Mouse (Mus musculus): Measurements from ENCODE around the gene Slc35c1. TPM values are rescaled to one million over a fixed set of nuclear protein-coding genes. Genes with fewer than 3 reads are reported as not detected.
"Not testable (repeated sequence)": the region's sequence is repeated elsewhere in the genome, so short reads cannot be mapped to it uniquely, and the experiment has no call there.

Slc35c1 gene
- total RNA-seq, 4 experiments from 2014 or later = 4.9 to 5.8 (median 5.4) TPM

DNA sequence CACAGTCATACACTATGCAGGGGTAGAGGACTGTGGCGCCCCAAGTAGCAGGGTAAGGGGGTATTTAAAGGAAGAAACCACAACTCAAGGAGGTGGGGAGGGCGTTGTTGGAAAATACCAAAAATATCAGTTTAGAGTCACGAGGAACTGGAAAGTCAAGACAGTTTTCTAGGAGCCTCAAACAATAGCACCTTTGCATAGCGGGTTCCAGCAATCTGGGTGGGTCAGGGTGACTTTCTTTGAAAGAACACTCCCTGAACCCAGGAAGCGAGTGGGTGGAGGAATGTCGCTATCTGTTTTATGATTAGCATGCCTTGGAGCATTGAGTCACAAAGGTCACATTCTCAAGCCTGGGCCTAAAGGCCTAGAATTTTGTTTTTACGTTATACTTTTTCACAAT, 16.2 kb upstream of the Slc35c1 start:
- not testable (repeated sequence) for DNase-seq (ENCODE audit: low spot score in 2 of 2)

DNA sequence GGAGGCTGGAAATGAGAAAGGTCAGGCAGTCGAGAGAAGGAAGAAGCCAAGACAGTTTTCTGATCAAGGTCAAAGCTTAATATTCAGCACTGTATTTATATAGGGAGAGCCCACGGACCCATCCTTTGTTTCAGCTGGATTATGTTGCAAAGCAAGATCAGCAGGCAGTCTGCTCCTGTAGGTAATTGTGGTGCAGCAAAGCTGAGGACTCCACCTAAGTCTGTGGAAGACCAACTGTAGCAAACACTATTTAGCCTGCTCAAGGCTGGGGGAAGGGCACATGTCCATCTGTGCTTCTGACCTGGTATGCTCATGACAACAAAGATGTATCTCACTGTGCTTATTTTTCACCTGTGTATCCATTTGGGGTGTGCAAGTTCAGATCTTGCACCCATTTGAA, 15.4 kb upstream of the Slc35c1 start:
- DNase-seq (ENCODE audit: low spot score in 2 of 2) = no peak

DNA sequence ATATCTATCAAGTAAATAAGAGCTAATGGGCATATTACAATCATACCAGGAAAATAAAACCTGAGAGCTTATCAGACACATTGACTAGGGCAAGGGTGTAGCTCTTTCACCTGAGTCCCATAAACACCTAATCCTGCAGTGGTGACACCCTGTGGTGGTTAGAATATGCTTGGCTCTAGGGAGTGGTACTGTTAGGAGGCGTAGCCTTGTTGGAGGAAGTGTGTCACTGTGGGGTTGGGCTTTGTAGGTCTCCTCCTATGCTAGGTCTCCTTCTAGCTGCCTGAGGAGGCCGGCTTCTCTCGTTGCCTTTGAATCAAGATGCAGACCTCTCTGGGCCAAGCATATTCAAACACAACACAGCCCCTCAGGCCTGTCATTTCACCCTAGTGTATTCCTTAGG, 14.6 kb upstream of the Slc35c1 start:
- no peak for DNase-seq (ENCODE audit: low spot score in 2 of 2)

DNA sequence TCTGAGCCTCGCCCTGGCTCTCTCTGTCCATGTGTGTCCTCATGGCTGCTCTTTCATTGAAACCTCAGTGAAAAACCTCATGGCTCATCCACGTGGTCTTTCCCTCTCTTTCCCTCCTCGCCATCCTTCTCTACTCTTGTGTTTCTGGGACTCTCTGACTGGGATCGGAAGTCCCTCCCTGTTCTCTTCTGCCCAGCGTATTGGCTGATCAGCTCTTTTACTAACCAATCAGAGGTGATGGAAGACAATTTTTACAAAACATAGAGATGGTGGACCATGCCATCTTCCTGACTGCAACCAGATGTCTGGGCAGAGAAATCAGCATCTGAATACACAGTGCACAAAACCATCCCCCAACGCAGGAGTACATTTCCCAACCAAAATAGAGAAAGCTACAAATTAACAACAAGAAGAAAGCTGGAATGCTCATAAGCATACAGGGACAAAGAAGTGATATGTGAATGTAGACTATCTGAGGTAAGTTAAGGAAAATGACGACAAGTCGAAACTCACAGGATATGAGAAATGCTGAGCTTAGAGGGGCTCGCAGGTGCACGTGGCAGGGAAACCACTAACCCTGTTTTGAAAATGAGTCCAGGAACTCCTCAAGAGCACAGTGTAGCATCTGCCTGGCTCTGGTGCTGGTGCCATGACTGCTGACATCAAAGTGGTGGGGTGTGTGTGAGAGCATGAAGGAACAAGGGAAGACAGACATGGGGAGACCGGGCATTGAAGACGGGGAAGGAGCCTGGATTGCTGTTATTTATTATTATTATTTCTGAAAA, 11.7 kb upstream of the Slc35c1 start:
- no peak for DNase-seq (ENCODE audit: low spot score in 2 of 2)

DNA sequence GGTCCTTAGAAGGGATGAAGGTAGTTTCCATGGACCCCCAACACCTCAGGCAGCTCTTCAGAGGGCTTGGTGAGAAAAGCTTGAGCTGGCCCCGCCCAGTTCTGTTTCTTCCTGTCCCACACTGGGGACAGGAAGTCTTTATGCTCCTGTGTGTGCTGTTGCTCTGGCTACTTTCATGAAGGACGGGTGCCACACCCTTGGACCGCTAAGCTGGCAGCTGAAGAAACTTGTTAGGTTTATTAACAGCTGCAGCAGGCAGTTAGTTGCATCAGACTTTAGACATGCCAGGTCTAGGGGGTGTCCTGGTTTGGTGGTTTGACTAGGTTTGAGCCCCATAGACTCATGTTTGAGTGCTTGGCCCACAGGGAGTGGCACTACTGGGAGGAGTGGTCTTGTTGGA, 4.4 kb upstream of the Slc35c1 start:
- no peak for DNase-seq (ENCODE audit: low spot score in 2 of 2)

DNA sequence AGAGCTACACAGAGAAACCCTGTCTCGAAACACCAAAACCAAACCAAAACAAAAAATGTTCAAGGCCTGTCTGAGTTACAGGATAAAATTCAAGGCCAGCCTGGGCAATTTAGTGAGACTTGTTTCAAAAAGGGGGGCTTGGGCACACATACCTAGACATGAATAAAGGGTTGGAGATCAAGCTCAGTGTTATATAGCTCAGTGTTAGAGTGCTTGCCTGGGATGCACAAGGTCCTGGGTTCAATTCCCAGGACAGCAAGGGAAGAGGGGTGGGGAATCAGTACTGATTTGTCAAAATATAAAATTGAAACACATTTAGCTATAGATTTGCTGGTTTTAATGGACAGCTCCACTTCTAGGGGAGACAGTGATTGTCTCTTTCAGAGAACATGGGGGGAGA, 877 bp upstream of the Slc35c1 start:
- no peak for DNase-seq (ENCODE audit: low spot score in 2 of 2)

DNA sequence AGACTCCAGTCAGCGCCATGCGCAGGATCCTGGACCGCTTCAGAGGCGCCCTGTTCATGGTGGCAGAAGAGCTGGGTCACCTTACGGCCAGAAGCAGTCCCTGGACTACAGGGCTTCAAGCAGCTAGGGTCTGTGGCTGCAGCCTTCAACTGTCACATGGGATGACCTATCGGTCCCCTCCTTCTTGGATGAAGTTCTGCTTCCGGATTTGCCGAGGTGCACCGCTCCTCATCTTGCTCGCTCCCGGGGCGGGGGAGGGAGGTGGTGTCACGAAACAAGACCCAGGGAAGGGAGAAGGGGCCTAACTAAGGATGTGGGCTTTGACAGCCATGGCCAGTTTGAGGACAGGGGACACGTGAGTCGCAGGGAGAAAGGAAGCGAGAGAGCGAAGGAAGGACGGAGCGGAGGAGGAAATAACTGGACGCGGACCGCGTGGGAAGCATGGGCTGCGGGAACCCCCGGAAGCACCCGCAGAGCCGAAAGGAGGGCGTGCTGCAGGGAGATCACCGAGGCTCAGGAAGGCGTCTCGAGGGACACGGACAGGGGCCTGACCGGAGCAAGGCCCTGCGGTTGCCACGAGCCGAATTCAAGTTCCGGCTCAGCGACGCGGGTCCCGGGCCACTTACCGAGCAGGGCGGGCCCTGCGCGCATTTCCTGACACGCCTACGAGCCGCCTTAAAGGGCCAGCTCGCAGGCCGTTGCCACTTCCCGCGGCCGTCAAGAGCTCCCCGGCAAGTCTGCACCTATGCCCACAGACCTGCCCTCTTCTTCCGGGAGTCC, 1.0 kb downstream of the Slc35c1 start:
- DNase-seq (ENCODE audit: low spot score in 2 of 2) = peak; percentile 48 to 61

DNA sequence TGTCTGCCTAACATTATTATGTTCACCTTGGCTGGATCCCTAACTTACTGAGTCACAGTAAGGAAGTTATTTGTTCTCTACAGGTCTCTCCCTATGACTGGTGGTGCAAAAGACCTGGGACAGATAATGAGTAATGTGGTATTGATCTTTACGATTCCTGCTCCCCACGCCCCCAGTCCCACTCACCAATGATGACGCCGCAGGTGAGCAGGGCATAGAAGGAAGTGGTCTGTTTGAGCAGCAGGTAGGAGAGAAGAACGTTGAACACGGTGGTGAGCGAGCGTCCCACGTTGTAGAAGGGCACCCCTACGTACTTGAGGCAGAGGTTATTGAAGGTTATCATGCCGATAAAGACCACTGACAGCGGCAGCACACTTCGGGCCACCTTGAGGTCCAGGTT, 1.9 kb downstream of the Slc35c1 start:
- DNase-seq (ENCODE audit: low spot score in 2 of 2) = no peak

DNA sequence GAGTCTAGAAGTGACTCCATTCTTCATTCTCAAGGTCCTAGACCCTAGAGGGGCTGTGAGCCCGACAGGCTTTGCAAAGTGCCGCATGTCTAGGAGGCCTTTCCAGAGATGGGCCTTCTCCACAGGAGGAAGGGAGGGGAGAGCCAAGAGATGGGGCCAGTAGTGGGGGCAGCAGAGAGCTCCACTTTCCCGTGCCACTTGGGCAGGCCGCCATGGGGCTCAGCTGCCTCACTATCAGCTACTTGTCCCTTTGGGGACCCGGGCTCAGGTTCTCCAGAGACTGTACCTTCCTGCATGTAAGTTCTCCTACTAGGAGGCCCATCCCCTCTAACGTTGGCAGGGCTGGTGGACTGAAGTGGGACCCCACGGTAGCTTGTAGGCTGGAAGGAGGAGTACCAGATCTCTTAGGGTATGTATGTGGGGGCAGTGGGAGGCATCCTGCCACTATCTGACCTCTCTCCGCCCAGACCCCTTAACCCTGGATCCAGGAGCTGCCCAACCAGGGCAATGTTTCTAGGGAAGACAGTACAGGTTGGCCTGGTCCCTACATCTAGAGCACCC, 3.3 kb downstream of the Slc35c1 start:
- DNase-seq (ENCODE audit: low spot score in 2 of 2) = no peak

DNA sequence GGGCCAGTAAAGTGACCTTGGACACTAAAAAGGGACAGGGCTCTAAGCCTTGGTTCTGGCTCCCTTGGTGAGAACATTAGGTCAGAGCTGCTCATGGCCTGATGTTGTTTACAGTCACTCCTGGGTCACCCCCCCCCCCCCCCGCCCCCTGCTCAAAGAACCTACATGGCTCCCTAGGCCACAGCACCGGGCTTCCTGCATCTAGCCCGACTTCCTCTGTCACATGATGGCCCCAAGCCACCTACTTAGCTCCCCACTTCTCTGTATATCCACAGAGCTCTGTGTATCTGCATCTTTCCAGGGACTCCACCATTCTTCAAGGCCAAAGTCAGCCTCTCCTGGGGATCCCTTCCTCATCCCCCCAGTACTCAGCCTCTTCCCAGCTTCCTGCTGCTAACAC, 4.6 kb downstream of the Slc35c1 start:
- no peak for DNase-seq (ENCODE audit: low spot score in 2 of 2)

DNA sequence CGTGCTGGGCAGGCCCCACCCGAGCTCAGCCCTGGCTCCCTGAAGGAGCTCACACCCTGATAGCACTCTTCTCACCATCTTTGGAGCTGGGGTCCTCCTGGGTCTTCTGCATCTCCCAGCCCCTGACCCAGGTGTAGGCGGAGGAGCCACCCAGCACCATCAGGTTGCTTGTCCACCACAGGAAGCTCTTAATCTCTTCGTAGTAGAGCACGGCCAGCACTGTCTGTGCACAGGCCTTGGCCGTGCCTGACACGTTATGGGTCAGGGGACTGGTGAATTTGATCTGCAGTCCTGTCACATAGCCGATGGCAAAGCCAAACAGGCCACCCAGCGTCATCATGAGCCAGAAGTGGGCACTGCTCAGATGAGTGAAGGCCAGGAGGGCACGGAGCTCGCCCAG, 6.2 kb downstream of the Slc35c1 start:
- no peak for DNase-seq (ENCODE audit: low spot score in 2 of 2)

DNA sequence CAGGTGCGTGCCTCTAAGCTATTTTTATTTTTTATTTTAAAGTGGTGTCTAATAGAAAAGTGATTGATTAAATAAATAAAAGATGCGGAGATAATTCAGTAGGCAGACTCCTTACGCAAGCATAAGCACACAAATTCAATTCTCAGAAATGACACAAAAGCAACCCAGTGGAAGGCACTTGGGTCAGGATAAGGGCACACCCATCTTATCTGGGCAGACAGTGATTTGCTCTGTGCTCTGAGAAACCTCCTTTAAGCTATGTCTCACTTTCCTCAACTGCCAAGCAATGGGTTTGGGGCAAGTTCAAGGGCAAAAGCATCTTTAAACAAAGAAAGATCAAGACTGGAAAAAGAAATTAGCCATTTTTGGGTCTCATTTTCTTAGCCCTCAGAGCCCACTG, 9.2 kb downstream of the Slc35c1 start:
- no peak for DNase-seq (ENCODE audit: low spot score in 2 of 2)

DNA sequence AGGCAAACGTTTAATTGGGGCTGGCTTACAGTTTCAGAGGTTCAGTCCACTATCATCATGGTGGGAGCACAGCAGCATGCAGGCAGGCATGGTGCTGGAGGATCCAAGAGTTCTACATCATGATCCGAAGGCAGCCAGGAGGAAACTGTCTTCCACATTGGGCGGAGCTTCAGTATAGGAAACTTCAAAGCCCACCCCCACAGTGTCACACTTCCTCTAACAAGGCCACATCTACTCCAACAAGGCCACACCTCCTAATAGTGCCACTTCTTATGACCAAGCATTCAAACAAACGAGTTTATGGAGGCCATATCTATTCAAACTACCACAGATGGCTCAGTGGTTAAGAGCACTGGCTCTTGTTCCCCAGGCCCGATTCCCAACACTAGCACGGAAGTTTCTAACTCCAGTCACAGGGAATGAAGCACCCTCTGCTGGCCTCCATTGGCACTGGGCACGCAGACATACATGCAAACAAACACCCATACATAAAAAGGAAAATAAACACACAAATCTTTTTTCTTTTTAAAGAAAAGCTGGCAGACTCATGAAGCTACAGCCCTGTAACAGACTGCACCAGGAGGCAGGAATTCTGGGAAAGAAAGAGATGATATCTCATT, 13.1 kb downstream of the Slc35c1 start:
- no peak for DNase-seq (ENCODE audit: low spot score in 2 of 2)

DNA sequence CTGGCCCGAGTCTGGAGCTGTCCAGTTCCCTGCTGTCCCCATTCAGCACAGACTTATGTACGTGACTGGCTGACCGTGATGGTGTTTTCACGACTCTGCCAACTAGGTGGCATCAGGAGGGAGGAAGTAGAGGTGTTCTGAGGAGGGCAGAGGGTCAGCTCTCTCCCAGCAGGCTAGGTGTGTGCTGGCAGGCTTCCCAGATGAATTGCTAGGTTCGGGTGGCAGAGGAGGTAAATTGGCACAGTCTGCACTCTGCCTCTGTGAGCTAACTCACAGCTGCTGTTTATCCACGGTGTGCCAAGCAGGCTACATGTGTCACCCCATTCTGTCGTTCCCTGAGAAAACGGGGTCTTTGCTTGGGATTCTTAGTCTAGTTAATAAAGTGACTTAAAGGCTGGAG, 13.7 kb downstream of the Slc35c1 start:
- DNase-seq (ENCODE audit: low spot score in 2 of 2) = no peak

DNA sequence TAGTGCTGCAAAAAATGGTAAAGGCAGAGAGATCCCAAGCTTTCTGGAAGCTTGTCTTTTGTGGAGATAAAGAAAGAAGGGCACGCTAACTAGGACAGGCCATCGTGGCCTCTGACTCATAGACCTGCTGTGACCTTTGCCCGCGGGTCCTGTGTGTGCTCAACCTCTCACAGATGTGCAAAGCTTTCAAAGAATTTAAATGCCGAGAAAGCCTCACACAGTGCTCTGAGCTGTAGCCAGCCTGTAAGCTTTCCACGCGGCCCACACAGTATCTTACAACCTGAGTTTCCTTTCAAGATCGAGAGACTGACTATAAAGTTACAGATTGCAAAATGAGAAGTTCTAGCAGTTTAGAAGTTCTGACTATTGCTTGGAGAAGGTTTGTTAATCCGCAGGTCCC, 14.4 kb downstream of the Slc35c1 start:
- no peak for DNase-seq (ENCODE audit: low spot score in 2 of 2)

DNA sequence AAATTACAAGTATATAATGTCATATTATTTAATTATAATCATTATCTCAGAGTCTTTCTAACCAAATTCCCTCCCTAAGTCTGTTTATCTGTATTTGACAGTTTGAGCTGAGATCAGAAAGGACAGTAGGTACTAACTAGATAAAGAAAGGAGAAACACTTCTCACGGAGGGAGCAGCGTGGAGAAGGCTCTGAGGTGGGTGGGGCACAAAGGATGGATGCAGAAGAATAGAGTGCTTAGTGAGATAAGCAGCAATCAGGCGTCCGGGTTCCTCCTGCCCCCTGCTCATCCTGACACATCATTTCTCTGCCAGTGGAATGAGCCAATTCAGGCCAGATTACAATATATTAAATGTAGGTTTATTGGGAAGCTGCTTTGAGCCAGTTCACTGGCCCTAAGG, 16.0 kb downstream of the Slc35c1 start:
- no peak for DNase-seq (ENCODE audit: low spot score in 2 of 2)

DNA sequence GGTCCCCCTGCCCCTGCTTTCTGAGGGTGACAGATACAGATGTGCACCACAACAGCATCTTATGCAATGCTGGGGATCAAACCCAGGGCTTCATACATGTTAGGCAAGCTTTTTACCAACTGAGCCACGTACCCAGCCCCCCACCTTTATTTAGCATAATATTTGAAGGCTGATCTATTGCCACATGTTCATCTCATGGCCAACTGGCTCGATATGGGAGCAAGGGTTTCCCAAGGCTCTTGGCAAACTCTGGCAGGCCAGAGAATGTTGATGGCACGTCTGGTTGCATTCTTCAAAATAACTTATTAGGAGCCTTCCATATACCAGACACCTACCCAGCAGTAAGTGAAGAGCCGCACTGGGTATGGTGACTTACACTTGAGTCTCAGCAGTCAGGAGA, 17.0 kb downstream of the Slc35c1 start:
- no peak for DNase-seq (ENCODE audit: low spot score in 2 of 2)

DNA sequence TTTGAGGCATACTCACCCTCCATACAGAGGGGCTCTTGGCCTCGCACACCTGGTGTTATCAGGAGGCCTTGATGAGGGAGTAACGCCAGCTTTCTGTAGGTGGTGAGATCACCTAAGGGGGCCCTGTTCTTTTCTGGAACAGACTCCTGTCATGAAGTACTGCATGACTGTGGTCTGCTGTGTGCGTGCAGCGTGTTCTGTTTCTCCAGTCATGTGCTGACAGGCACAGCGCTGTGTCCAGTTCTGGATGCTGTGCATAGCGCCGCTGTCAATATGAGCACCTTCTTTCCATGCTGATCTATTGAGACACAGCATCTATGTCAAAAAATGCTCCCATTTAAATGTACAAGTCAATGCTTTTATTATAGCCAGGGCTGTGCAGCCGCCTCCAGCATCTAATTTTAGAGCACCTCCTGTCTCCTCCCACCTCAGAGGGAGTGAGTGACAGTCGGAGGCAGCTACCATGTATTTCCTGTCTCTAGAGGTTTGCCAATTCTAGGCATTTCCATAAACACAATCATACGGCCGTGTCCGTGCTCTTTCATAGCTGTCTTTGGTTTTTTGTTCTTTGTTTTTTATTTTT, 17.8 kb downstream of the Slc35c1 start:
- no peak for DNase-seq (ENCODE audit: low spot score in 2 of 2)

DNA sequence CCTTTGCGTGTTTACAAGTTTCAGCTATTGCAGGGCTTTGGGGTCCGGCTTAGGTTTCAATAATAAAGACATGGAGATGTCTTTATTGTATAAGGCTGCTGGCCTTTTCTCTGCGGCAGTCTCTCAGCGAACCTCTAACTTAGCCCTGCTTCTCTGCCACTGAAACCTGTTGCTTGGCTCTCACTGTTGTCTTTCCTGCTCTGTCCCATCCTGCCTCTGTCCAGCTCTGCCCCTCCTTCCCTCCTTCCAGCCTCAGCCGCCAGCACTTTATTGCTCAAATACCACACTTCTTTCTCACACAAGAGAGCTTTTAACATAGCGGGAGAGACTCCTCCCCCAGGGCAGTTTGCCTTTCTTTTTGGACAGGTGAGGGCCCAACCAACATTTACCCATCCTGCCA, 19.9 kb downstream of the Slc35c1 start:
- no peak for DNase-seq (ENCODE audit: low spot score in 2 of 2)

DNA sequence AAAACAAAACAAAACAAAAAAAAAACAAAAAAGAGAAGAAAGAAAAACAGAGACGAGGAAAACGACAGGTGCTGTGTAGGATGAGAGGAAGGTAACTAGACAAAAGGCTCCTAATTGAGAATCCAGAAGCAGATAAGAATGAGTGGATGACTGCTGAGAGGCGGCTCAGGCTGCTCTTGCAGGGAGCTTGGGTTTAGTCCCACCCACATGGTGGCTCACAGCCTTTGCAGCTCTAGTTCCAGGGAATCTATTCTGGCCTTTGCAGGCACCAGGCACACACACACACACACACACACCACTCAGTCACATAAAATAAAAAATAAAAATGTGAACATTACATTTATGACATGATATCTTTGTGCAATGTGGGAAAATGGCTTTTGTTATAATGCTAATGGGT, 21.8 kb downstream of the Slc35c1 start:
- no peak for DNase-seq (ENCODE audit: low spot score in 2 of 2)

DNA sequence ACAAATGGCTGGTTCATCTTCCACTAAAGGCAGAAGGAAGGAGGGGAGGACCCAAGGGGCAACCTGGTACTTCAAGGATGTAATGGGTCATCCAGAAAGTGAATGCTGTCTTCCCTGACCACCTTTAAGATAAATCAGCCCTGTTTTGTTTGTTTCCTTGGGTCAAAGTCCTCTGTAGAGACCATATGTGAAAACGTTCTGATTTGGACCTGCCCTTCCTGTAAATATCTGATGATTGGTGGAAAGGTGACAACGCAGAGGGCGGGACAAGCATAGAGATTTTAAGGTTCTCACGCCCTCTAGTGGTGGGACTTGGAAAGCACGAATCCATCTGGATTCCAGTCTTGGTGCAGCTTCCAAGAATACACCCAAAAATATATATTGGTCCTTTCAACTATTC, 22.5 kb downstream of the Slc35c1 start:
- DNase-seq (ENCODE audit: low spot score in 2 of 2) = peak; percentile 76 to 77

DNA sequence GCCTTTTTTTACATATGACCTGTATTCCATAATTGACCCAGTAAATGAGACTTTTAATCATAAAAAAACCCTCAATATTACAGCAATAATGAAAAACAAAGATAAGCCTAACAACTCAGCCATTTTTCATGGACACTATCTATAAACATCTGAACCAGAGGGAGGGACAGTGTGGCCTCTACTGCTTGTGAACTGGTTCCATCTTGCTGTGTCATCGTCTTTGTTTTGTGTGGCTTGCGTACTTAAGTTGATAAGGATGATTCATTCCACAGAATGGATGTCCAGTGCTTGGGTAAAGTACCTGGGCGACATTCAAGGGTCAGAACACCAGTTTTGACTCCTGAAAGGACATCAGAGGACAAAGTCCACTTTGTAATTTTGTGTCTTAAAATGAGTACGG, 23.0 kb downstream of the Slc35c1 start:
- no peak for DNase-seq (ENCODE audit: low spot score in 2 of 2)
